Mouse (Mus musculus) thymus, adult 2 months (tissue): ENCODE results near the gene Cryba2. TPM values are rescaled to one million over a fixed set of nuclear protein-coding genes. Genes with fewer than 3 reads are reported as not detected.

Experiments used
- DNase-seq: peaks from one replicate; pipeline ENCODE4 v3.0.0; 2021
- H3K27ac ChIP-seq: fragments of 200-500 bp; 2 replicates; pipeline ENCODE4 v1.5.1; 2012; ENCODE audit warnings: low read length, control low read depth; ENCODE audit not compliant: control insufficient read depth, insufficient read depth
- H3K27me3 ChIP-seq: fragments of 200-500 bp; 2 replicates; pipeline ENCODE4 v1.6.1; 2012; ENCODE audit warnings: mild to moderate bottlenecking, low read length, moderate library complexity, mixed read lengths; ENCODE audit not compliant: control insufficient read depth, insufficient read depth
- H3K36me3 ChIP-seq: fragments of 200-500 bp; 2 replicates; pipeline ENCODE4 v1.6.1; 2012; ENCODE audit warnings: mild to moderate bottlenecking, low read length, moderate library complexity; ENCODE audit not compliant: control insufficient read depth, insufficient read depth
- H3K4me1 ChIP-seq: fragments of 200-500 bp; replicated peaks from 2 replicates; pipeline ENCODE4 v1.6.1; 2012; ENCODE audit warnings: low read length; ENCODE audit not compliant: control insufficient read depth, insufficient read depth
- H3K4me3 ChIP-seq: fragments of 200-500 bp; 2 replicates; pipeline ENCODE4 v1.5.1; 2012; ENCODE audit warnings: mild to moderate bottlenecking, low read length, control low read depth, moderate library complexity; ENCODE audit not compliant: control insufficient read depth, insufficient read depth
- CTCF ChIP-seq: fragments of 200-500 bp; IDR thresholded peaks from 2 replicates; pipeline ENCODE4 v1.5.1; 2012; ENCODE audit warnings: mild to moderate bottlenecking, control low read depth, low read length, moderate library complexity, borderline replicate concordance; ENCODE audit not compliant: control insufficient read depth, poor library complexity, insufficient read depth; ENCODE audit errors: extremely low read depth
- POLR2A ChIP-seq: fragments of 200-500 bp; IDR thresholded peaks from 2 replicates; pipeline ENCODE4 v1.6.1; 2012; ENCODE audit warnings: mild to moderate bottlenecking, low read length, control low read depth, moderate library complexity; ENCODE audit not compliant: control insufficient read depth, poor library complexity, insufficient read depth; ENCODE audit errors: extremely low read depth
- WGBS: fragments of 180-500 bp; shearing (Covaris S2); methylation state at CpG from one replicate; pipeline ENCODE4 v1.1.7; 2018; 5-methylcytosine and 5-hydroxymethylcytosine counted together
- polyA plus RNA-seq: library from polyadenylated mRNA; depleted of rRNA; stranded (reverse); fragments of >200 nt; gene quantifications from 2 replicates; pipeline ENCODE4 v1.2.3, GENCODE M21; 2012

Cryba2 gene
- polyA plus RNA-seq, 1 experiment: 1.5 TPM

DNA sequence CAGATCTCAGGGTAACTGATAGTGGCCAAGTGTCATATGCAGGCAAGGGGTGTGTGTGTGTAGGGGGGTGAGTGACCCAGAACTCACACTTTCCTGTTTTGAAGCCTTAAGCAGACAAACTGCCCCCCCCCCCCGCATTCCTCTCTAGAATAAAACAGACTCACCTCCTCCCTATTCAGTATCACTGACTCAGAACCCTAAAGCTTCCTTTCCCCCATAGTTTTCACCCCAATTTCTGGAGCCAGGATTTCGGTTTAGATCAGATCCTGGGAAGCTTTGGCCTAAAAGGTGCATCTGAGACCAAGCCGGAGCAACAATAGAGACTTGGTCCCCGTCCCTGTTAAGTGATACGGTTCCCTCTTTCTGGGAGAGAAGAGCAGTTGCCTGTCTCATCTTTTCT is 9.5 kb downstream of the Cryba2 start:
- H3K4me1 ChIP-seq: no peaks in the 10 kb centered on the region
- 24% methylated on average over 5 of the region's 5 CpGs for WGBS
- no peak for DNase-seq
- peaks cover 21% of the 10 kb centered on the region for H3K27me3 ChIP-seq
- H3K27ac ChIP-seq: no peak overlapping the region
- no peak for TF ChIP-seq POLR2A
- no peak for TF ChIP-seq CTCF
- H3K36me3 ChIP-seq: no peaks in the 10 kb centered on the region
- H3K4me3 ChIP-seq: no peak overlapping the region

DNA sequence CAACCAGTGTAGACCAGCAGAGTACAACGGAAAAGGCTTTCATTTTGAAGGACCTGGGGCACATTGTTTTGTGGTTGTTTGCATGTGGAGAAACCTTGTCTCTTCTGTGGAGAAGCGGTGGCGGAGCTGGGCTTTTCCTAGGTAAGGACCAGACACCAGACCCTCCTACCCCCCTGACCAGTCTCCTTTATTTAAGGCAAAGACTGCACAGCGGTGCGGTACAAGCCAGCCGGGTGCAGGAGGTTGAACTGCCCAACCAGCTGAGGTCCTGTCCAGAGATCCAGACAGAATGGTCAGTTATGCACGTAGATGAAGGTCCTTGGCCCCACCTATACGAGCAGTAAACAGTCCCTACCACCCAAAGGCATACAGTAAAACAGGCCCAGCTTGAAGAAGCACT is 10.1 kb downstream of the Cryba2 start:
- no peak for DNase-seq
- no peaks in the 10 kb centered on the region for H3K36me3 ChIP-seq
- TF ChIP-seq POLR2A: no peak
- TF ChIP-seq CTCF: no peak
- H3K27ac ChIP-seq: no peak overlapping the region
- 13% methylated on average over 8 of the region's 8 CpGs for WGBS
- H3K4me1 ChIP-seq: no peaks in the 10 kb centered on the region
- peaks cover 21% of the 10 kb centered on the region for H3K27me3 ChIP-seq
- H3K4me3 ChIP-seq: no peak overlapping the region

- no peak for DNase-seq
Measured at GRCm38 (mm10) chr1:74882055-74882734, 10.7 kb downstream of the Cryba2 start.

DNA sequence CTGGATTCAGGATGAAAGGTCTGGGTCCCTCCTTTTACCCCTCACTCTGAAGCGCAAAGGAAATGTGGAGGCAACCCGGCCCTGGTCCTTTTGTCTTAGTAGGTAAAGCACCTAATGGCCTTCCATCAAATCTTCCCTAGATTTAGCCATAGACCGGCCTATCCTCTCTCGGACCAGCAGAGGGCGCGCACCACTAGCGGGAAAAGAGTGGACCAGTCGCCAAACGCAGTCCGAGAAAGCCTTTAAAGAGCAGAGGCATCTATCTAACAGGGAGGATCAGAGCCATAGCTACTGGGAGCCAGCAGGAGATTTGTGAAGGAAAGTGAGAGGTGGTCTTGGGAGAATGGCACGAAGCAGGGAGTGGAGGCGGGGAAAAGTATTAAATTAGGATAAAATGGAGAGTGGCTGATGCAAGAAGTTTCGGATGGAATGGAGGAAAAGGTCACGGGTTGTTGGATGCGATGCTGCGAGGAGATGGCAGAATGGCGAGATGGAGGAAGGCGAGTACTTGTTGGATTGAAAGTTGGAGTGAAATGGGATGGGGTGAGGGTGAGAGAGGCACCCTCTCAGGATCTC is 12.1 kb downstream of the Cryba2 start:
- TF ChIP-seq POLR2A: no peak
- TF ChIP-seq CTCF: peak; percentile 76; the same call in 1 of the 2 replicates
- WGBS: 12% methylated on average over 18 of the region's 18 CpGs
- DNase-seq: peak; percentile 48
- H3K36me3 ChIP-seq: no peaks in the 10 kb centered on the region
- no peak overlapping the region for H3K27ac ChIP-seq
- no peak overlapping the region for H3K4me3 ChIP-seq
- H3K27me3 ChIP-seq: peaks cover 21% of the 10 kb centered on the region
- H3K4me1 ChIP-seq: no peaks in the 10 kb centered on the region

More at GRCm38 (mm10) chr1:74882055-74882734, 10.7 kb downstream of the Cryba2 start:
- peaks cover 21% of the 10 kb centered on the region for H3K27me3 ChIP-seq
- TF ChIP-seq POLR2A (no peak), CTCF (no peak)
- H3K27ac ChIP-seq: no peak overlapping the region
- H3K36me3 ChIP-seq: no peaks in the 10 kb centered on the region
- H3K4me1 ChIP-seq: no peaks in the 10 kb centered on the region
- 4% methylated on average over 74 of the region's 74 CpGs for WGBS
- H3K4me3 ChIP-seq: no peak overlapping the region

- no peak for TF ChIP-seq CTCF
- no peak for TF ChIP-seq POLR2A
- Histone ChIP-seq H3K4me1 (no peaks in the 10 kb centered on the region), H3K36me3 (no peaks in the 10 kb centered on the region), H3K4me3 (no peak overlapping the region), H3K27me3 (no peaks in the 10 kb centered on the region; the same call in 1 of the 2 replicates), H3K27ac (no peak overlapping the region)
- DNase-seq: no peak
- WGBS: 47% methylated on average over 3 of the region's 3 CpGs
Measured at GRCm38 (mm10) chr1:74877199-74877598, 15.7 kb downstream of the Cryba2 start.

DNA sequence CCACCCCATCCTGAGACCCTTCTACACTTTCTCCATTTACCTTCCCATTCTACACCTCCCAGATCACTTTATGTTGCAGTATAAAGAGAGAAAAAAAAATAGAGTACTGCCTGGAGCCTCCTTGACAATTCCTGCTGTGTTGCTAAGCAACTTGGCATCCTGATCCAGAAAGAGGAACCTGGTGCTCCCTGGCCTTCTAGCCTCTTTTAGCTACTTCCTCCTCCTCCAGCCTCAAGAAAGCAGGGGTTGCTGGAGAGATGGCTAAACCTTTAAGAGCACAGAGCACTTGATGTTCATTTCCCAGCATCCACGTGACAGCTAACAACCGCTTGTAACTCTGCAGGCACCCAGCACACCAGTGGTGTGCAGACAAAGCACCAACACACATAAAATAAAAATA is 20.7 kb downstream of the Cryba2 start:
- Histone ChIP-seq H3K4me3 (no peak overlapping the region), H3K36me3 (no peaks in the 10 kb centered on the region), H3K27ac (no peak overlapping the region), H3K4me1 (no peaks in the 10 kb centered on the region), H3K27me3 (no peaks in the 10 kb centered on the region)
- TF ChIP-seq POLR2A (no peak), CTCF (no peak)
- DNase-seq: no peak
- 35% methylated on average over 2 of the region's 2 CpGs for WGBS

DNA sequence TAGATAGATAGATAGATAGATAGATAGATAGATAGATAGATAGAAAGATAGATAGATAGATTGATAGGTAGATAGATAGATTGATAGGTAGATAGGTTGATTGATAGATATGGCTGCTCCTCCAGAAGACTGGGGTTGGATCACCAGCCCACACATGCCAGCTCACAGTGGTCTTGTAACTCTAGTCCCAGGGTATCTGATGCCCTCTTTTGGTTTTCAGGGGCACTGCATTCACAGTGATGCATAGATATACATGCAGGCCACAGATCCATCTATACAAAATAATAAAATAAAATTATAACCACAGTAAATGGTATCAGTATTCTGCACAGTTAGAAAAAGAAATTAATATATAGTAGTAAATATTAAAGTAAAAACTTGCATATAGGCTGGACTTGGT is 31.2 kb downstream of the Cryba2 start:
- Histone ChIP-seq H3K27me3 (peaks cover 6% of the 10 kb centered on the region; the same call in 1 of the 2 replicates), H3K27ac (no peak overlapping the region), H3K4me3 (no peak overlapping the region), H3K36me3 (no peaks in the 10 kb centered on the region), H3K4me1 (no peaks in the 10 kb centered on the region)
- no peak for DNase-seq
- TF ChIP-seq CTCF: no peak
- TF ChIP-seq POLR2A: no peak
